Mouse (Mus musculus) spleen, adult 2 months (tissue): ENCODE data around the gene Nrl.

Source experiments
- CTCF ChIP-seq: fragments of 200-500 bp; IDR thresholded peaks from 2 replicates; pipeline ENCODE4 v1.5.1; 2011; ENCODE audit warnings: mild to moderate bottlenecking, inconsistent platforms; ENCODE audit not compliant: insufficient read depth, insufficient read length, insufficient replicate concordance; ENCODE audit errors: extremely low read depth
- POLR2A ChIP-seq: fragments of 200-500 bp; IDR thresholded peaks from 2 replicates; pipeline ENCODE4 v1.6.1; 2011; ENCODE audit warnings: low read depth, low read length, inconsistent platforms

DNA sequence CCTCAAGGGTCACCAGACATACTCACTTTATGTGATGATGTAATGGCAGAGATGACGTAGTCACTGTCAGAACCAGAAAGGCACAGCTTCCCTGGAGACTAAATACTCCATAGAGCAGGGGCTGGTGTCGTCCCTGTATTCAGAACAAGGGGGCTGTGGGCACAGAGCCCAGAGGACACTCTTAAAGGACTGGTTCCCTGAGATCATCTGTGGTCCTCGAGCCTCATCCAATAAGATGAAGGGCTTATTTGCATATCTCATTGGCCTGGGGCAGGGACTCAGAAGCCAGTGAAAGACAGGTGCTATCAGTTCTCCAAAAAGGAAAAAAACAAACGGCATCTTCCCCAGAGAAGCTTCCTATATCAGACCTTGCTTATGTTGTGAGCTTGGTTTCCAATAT, 719 bp downstream of the Nrl start:
- TF ChIP-seq POLR2A, result no peak
- TF ChIP-seq CTCF, result no peak
